8 mouse cellular contexts compared by ENCODE assay signal in the genomic region with DNA sequence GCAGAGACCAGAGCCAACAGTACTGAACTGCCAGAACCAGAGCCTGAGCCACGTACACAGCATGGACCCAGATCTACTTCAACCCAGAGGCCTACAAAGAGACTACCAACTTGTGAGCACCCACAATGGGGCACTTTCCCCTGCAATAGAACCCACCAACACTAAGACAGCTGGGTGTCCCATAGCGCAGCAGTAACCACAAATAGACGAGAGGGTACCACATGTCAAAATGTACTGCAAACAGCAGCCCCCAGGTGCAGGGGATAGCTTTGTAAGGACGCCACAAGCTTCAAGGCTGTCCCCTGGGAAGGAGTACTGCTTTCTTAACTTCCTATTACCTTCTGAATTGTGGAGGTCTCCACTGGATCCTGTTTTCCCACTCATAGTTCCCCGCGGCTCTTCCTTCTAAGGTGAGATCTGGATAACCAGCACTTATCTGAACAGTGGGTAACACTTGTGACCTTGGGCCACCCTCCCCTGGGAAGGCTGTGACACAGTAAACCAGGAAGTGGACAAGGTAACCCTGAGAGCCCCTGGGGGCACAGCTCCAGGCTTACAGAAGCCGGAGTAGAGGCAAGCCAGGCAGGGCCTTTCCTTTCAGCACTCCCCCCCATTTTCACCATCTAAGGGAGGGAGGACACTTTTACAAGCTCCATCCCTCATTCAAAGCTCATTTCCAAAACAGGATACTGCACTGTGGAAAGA. TPM values are rescaled to one million over a fixed set of nuclear protein-coding genes. Genes with fewer than 3 reads are reported as not detected.
A peak's percentile ranks its signal among the peaks of the same experiment; 100 is the strongest.
DNase-seq lines count a peak whose midpoint lies in the region; ATAC-seq and TF ChIP-seq lines count a peak whose summit lies in the region.

No protein-coding gene starts in this region.

- H3K27me3 ChIP-seq in forebrain, postnatal 0 days (ENCODE audit: insufficient read depth, low read length), result no peaks in the 10 kb centered on the region
- H3K27me3 ChIP-seq in liver, embryonic 15.5 days, result no peaks in the 10 kb centered on the region

- DNase-seq in testis, postnatal 10 days (ENCODE audit: low spot score), result peak; percentile 44
- no peak for DNase-seq in testis, postnatal 14 days (ENCODE audit: low spot score)
- no peak for DNase-seq in forebrain, postnatal 0 days
- peak; percentile 50 for DNase-seq in thymus, postnatal 4 days
- no peak for DNase-seq in ovary, postnatal 36 days (ENCODE audit: low spot score)
- DNase-seq in ovary, postnatal 14 days (ENCODE audit: low spot score), result no peak
- DNase-seq in spleen, adult 18-20 months, result no peak

- H3K4me1 ChIP-seq in forebrain, postnatal 0 days (ENCODE audit: insufficient read depth), result peaks cover 21% of the 10 kb centered on the region
- H3K4me1 ChIP-seq in liver, embryonic 15.5 days (replicated peaks), result peaks cover 72% of the 10 kb centered on the region

- no peak for ATAC-seq in forebrain, postnatal 0 days
- ATAC-seq in liver, embryonic 15.5 days (ENCODE audit: insufficient read depth), result no peak

- 0 out of 2 replicates have a peak overlapping the region, but pooled peaks have one; percentile 92 for H3K9ac ChIP-seq in forebrain, postnatal 0 days
- peak overlapping the region; percentile 11; the same call in 1 of the 2 replicates for H3K9ac ChIP-seq in liver, embryonic 15.5 days

- H3K4me2 ChIP-seq in forebrain, postnatal 0 days (ENCODE audit: low read depth), result peak overlapping the region; percentile 86
- H3K4me2 ChIP-seq in liver, embryonic 15.5 days, result peak overlapping the region; percentile 84

- WGBS in forebrain, postnatal 0 days, result 75% methylated on average over 7 of the region's 7 CpGs
- 51% methylated on average over 7 of the region's 7 CpGs for WGBS in liver, embryonic 15.5 days (ENCODE audit: insufficient replicate concordance)

- no peak for TF ChIP-seq CTCF in forebrain, postnatal 0 days (IDR thresholded peaks at IDR 0.05; ENCODE audit: low read depth)

- peaks cover 2% of the 10 kb centered on the region for H3K36me3 ChIP-seq in forebrain, postnatal 0 days (ENCODE audit: insufficient read depth)
- peaks cover 12% of the 10 kb centered on the region for H3K36me3 ChIP-seq in liver, embryonic 15.5 days (replicated peaks)

- H3K27ac ChIP-seq in forebrain, postnatal 0 days (ENCODE audit: low read depth, low read length), result no peak overlapping the region
- peak overlapping the region; percentile 55 for H3K27ac ChIP-seq in liver, embryonic 15.5 days (replicated peaks)

- peak overlapping the region; percentile 90 for H3K4me3 ChIP-seq in forebrain, postnatal 0 days (ENCODE audit: low read depth, low read length)
- peak overlapping the region; percentile 88 for H3K4me3 ChIP-seq in liver, embryonic 15.5 days (replicated peaks)

- H3K9me3 ChIP-seq in forebrain, postnatal 0 days (ENCODE audit: low read length), result no peaks in the 10 kb centered on the region
- no peaks in the 10 kb centered on the region for H3K9me3 ChIP-seq in liver, embryonic 15.5 days (replicated peaks)

RNA-seq across cellular contexts. Expression of a gene that starts 31.1 kb away (rescaled TPM):
- total RNA-seq in forebrain, postnatal 0 days (2014; rRNA removed), result 30.9 and 33.9 TPM in 2 replicates
- polyA plus RNA-seq in forebrain, postnatal 0 days (2015; fragmentation: Nextera tagmentation; extraction: Ambion mirVana), result 43.7 and 44.1 TPM in 2 replicates
- 0.48 and 0.50 TPM in 2 replicates for polyA plus RNA-seq in liver, embryonic 15.5 days (2015; fragmentation: Nextera tagmentation; extraction: Ambion mirVana)

RNA-seq across cellular contexts. Expression of a gene that starts 34.2 kb away (rescaled TPM):
- 40.4 and 58.5 TPM in 2 replicates for total RNA-seq in forebrain, postnatal 0 days (2014; rRNA removed)
- 119 and 135 TPM in 2 replicates for polyA plus RNA-seq in forebrain, postnatal 0 days (2015; fragmentation: Nextera tagmentation; extraction: Ambion mirVana)
- 22.5 and 22.9 TPM in 2 replicates for polyA plus RNA-seq in liver, embryonic 15.5 days (2015; fragmentation: Nextera tagmentation; extraction: Ambion mirVana)

RNA-seq across cellular contexts. Expression of a gene that starts 41.7 kb away (rescaled TPM):
- total RNA-seq in forebrain, postnatal 0 days (2014; rRNA removed), result 49.4 and 53.6 TPM in 2 replicates
- 28.9 and 35.0 TPM in 2 replicates for polyA plus RNA-seq in forebrain, postnatal 0 days (2015; fragmentation: Nextera tagmentation; extraction: Ambion mirVana)
- polyA plus RNA-seq in liver, embryonic 15.5 days (2015; fragmentation: Nextera tagmentation; extraction: Ambion mirVana), result 26.2 and 27.5 TPM in 2 replicates

RNA-seq across cellular contexts. Expression of a gene that starts 46.4 kb away (rescaled TPM):
- 39.3 and 39.6 TPM in 2 replicates for total RNA-seq in forebrain, postnatal 0 days (2014; rRNA removed)
- polyA plus RNA-seq in forebrain, postnatal 0 days (2015; fragmentation: Nextera tagmentation; extraction: Ambion mirVana), result 4.9 and 7.1 TPM in 2 replicates
- polyA plus RNA-seq in liver, embryonic 15.5 days (2015; fragmentation: Nextera tagmentation; extraction: Ambion mirVana), result 4.7 and 5.8 TPM in 2 replicates

Comparison
In these comparisons a context has a peak if more than half of its experiments do, and no peak if none do; other contexts are left out.
1. DNase-seq: peak in testis, postnatal 10 days (single experiment) and thymus, postnatal 4 days (single experiment); none in testis, postnatal 14 days (single experiment), forebrain, postnatal 0 days (single experiment), ovary, postnatal 36 days (single experiment), ovary, postnatal 14 days (single experiment) and spleen, adult 18-20 months (0 of 2).
2. RNA of a gene that starts 31.1 kb away (polyA plus RNA-seq): 43.7 to 44.1 TPM in forebrain, postnatal 0 days; 0.48 to 0.50 TPM in liver, embryonic 15.5 days; every median in the first group is over 10 times any median in the second.